Mouse (Mus musculus) thymus, adult 2 months (tissue): ENCODE data around the gene Gse1. TPM values are rescaled to one million over a fixed set of nuclear protein-coding genes. Genes with fewer than 3 reads are reported as not detected.

Experiments
- DNase-seq: peaks from one replicate; pipeline ENCODE4 v3.0.0; 2021
- H3K27ac ChIP-seq: fragments of 200-500 bp; 2 replicates; pipeline ENCODE4 v1.5.1; 2012; ENCODE audit warnings: low read length, control low read depth; ENCODE audit not compliant: control insufficient read depth, insufficient read depth
- H3K27me3 ChIP-seq: fragments of 200-500 bp; 2 replicates; pipeline ENCODE4 v1.6.1; 2012; ENCODE audit warnings: mild to moderate bottlenecking, low read length, moderate library complexity, mixed read lengths; ENCODE audit not compliant: control insufficient read depth, insufficient read depth
- H3K36me3 ChIP-seq: fragments of 200-500 bp; 2 replicates; pipeline ENCODE4 v1.6.1; 2012; ENCODE audit warnings: mild to moderate bottlenecking, low read length, moderate library complexity; ENCODE audit not compliant: control insufficient read depth, insufficient read depth
- H3K4me1 ChIP-seq: fragments of 200-500 bp; replicated peaks from 2 replicates; pipeline ENCODE4 v1.6.1; 2012; ENCODE audit warnings: low read length; ENCODE audit not compliant: control insufficient read depth, insufficient read depth
- H3K4me3 ChIP-seq: fragments of 200-500 bp; 2 replicates; pipeline ENCODE4 v1.5.1; 2012; ENCODE audit warnings: mild to moderate bottlenecking, low read length, control low read depth, moderate library complexity; ENCODE audit not compliant: control insufficient read depth, insufficient read depth
- CTCF ChIP-seq: fragments of 200-500 bp; IDR thresholded peaks from 2 replicates; pipeline ENCODE4 v1.5.1; 2012; ENCODE audit warnings: mild to moderate bottlenecking, control low read depth, low read length, moderate library complexity, borderline replicate concordance; ENCODE audit not compliant: control insufficient read depth, poor library complexity, insufficient read depth; ENCODE audit errors: extremely low read depth
- POLR2A ChIP-seq: fragments of 200-500 bp; IDR thresholded peaks from 2 replicates; pipeline ENCODE4 v1.6.1; 2012; ENCODE audit warnings: mild to moderate bottlenecking, low read length, control low read depth, moderate library complexity; ENCODE audit not compliant: control insufficient read depth, poor library complexity, insufficient read depth; ENCODE audit errors: extremely low read depth
- WGBS: fragments of 180-500 bp; shearing (Covaris S2); methylation state at CpG from one replicate; pipeline ENCODE4 v1.1.7; 2018; 5-methylcytosine and 5-hydroxymethylcytosine counted together
- polyA plus RNA-seq: library from polyadenylated mRNA; depleted of rRNA; stranded (reverse); fragments of >200 nt; gene quantifications from 2 replicates; pipeline ENCODE4 v1.2.3, GENCODE M21; 2012

The Gse1 gene
- polyA plus RNA-seq, 1 experiment, result 202 TPM

DNA sequence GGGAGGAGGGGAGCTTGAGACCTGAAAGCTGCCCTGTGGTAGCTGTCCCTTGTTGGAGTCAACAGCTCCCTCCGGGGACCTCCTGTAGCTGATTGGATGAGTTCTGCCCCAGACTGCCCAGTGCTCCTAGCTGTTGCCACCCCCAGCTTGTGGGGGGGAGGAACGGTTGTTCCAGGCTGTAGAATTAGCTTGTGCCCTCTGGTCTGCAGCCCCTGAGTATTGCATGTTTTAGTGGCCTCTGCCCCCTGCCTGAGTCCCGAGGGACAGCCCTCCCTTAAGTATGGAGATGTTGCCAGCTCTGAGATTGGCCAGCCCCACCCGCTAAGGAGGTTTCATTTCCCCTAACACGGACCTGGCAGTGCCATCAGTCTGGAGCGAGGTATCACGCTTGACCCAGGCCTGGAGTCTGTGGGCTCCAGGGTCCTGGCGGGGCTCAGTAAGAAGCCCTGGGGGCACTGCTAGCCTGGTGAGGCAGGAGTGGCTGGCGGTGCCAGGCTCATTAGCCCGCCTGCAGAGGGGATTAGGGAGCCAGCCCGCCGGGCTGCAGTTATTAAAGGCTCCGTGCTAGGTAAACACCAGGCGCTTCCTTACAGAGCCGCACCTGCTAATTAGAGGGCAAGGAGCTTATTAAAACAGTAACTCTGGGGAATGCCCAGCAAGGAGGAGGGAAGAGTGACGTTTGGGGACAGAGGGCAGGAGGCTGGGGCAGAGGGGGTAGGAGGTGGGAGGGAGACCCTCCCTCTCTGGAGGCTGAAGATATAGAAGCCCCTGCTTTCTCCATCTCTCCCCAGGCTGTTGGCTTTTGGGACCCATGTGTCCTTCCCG lies 107.2 kb downstream of the Gse1 start:
- DNase-seq, result no peak
- Histone ChIP-seq H3K4me1 (peaks cover 44% of the 10 kb centered on the region), H3K27me3 (no peaks in the 10 kb centered on the region), H3K27ac (no peak overlapping the region), H3K4me3 (no peak overlapping the region), H3K36me3 (no peaks in the 10 kb centered on the region)
- TF ChIP-seq CTCF (no peak), POLR2A (no peak)
- 19% methylated on average over 17 of the region's 17 CpGs for WGBS

DNA sequence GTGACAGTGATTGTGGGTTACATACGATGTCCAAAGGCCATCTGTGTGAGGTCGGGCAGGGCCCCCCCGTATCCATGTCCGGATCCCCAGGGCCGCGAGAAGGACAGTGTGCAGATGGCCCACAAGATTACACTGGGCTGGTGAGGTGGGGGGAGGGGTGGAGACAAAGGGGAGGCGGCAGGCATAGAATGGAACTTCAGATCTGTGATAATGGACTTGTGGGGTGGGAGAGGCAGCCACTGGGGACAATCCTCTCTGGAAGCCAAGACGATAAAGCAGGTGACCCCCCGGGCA lies 107.8 kb downstream of the Gse1 start:
- no peaks in the 10 kb centered on the region for H3K36me3 ChIP-seq
- DNase-seq, result no peak
- H3K4me3 ChIP-seq, result no peak overlapping the region
- H3K4me1 ChIP-seq, result peaks cover 44% of the 10 kb centered on the region
- TF ChIP-seq POLR2A (no peak), CTCF (no peak)
- no peaks in the 10 kb centered on the region for H3K27me3 ChIP-seq
- no peak overlapping the region for H3K27ac ChIP-seq
- WGBS, result 7% methylated on average over 9 of the region's 9 CpGs

DNA sequence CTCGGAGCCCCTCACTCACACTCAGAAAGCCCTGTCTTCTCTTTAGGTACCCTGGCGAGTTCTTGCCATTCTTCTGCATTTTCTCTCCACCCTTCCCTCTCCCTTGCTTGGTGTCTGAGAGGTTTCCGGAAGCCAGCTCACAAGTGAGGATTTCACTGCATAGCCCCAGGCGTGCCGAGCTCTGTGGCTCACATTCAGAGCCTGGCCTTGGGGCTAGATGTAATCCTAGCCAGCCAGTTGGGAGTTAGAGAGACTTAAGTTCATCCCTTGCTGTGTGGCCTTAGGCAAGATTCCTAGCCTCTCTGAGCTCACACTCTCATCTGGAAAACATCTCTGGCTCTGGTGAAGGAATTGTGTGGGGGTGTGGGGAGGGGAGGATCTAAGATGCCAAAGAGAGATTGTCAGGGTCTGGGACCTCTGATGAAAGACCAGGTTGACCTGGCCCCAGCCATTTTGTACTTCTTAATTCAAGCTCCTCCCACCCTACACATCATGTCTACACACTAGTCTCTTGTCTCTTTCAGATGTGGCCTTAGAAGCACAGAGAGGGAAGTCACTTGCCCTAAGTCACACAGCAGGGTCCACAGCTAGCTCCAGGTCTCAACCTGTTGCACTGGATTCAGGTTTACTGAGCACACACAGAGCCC lies 108.8 kb downstream of the Gse1 start:
- no peak for DNase-seq
- Histone ChIP-seq H3K36me3 (no peaks in the 10 kb centered on the region), H3K27ac (no peak overlapping the region), H3K27me3 (no peaks in the 10 kb centered on the region), H3K4me3 (no peak overlapping the region), H3K4me1 (peaks cover 39% of the 10 kb centered on the region)
- no peak for TF ChIP-seq POLR2A
- TF ChIP-seq CTCF, result no peak
- WGBS, result 17% methylated on average over 5 of the region's 5 CpGs

DNA sequence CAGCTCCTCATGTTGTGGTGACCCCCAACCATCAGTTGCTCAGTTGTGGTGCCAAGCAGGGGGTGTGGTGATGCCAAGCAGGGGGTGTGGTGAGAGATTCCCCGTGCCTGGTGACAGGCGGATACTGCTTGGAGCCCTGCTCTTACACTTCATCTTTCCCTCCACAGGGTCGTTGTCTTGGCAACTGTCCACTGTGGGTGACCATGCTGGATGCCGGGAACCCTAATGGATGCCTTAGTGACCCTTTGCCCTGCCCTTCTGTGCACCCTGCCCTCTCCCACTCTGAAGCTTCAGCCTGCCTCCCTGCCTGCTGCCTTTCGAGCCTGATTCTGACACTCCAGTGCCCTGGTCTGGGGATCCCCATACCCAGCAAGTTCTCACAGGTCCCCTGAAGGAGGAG lies 109.4 kb downstream of the Gse1 start:
- Histone ChIP-seq H3K4me1 (peaks cover 33% of the 10 kb centered on the region), H3K27me3 (no peaks in the 10 kb centered on the region), H3K27ac (no peak overlapping the region), H3K36me3 (no peaks in the 10 kb centered on the region), H3K4me3 (no peak overlapping the region)
- no peak for DNase-seq
- no peak for TF ChIP-seq CTCF
- no peak for TF ChIP-seq POLR2A
- WGBS, result 76% methylated on average over 5 of the region's 5 CpGs

DNA sequence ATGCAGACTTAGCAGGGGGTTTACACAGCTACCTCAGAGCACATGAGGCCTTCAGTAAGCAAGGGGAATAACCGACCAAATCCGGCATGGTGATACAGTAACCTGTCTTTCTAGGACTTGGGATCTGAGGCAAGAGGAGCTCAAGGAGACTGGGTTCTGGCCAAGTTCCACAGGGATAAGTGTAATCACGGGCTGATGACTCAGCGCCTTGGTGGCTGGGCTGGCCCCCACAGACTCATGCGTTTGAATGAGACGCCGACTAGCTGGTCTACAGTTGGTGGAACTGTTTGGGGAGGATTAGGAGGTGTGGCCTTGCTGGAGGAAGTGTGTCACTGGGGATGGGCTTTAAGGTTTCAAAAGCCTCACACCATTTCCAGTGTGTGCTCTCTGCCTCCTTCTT lies 110.4 kb downstream of the Gse1 start:
- 95% methylated on average over 7 of the region's 7 CpGs for WGBS
- Histone ChIP-seq H3K27me3 (no peaks in the 10 kb centered on the region), H3K4me3 (no peak overlapping the region), H3K27ac (no peak overlapping the region), H3K4me1 (peaks cover 36% of the 10 kb centered on the region), H3K36me3 (no peaks in the 10 kb centered on the region)
- no peak for DNase-seq
- TF ChIP-seq POLR2A (no peak), CTCF (no peak)

DNA sequence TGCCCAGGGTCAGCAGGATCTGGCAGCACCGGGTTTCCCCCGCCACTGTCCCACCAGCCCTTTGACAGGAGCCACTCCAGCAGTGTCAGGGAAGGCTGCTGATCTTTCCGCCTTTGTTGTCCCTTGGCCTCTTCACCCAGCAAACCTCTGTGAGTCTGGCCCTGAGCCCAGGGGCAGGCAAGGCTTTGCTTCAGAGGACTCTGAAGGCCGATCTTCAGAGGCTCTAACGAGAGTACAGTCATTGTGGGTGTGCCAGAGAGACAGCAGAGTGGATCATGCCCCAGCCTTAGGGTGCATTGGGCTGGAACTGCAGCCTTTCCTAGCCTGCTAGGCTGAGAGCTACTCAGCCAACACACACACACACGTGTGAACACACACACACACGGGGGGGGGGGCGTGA lies 111.5 kb downstream of the Gse1 start:
- H3K4me3 ChIP-seq, result no peak overlapping the region
- no peak for TF ChIP-seq CTCF
- no peak for TF ChIP-seq POLR2A
- H3K4me1 ChIP-seq, result peaks cover 41% of the 10 kb centered on the region
- H3K27me3 ChIP-seq, result no peaks in the 10 kb centered on the region
- H3K27ac ChIP-seq, result no peak overlapping the region
- DNase-seq, result no peak
- 64% methylated on average over 7 of the region's 8 CpGs for WGBS
- no peaks in the 10 kb centered on the region for H3K36me3 ChIP-seq
